Comparison of ENCODE assay signal across 9 mouse cellular contexts in genomic region chr9:100359934-100360716, GRCm38 (mm10).
DNase-seq lines count a peak whose midpoint lies in the region; ATAC-seq and TF ChIP-seq lines count a peak whose summit lies in the region.
"Had no signal": no experiment of that assay in that cellular context is flagged by ENCODE, and none has a peak within 500 bp of the region (broad histone marks: within the 10 kb centered on the region; RNA-seq: fewer than 3 reads in every experiment).

No protein-coding gene starts in this region.

- no peak overlapping the region for H3K27ac ChIP-seq in kidney, embryonic 14.5 days (ENCODE audit: low read depth, low read length)
- no peak overlapping the region for H3K27ac ChIP-seq in cerebellum, adult 2 months (ENCODE audit: insufficient read depth, low read length)
- H3K27ac ChIP-seq: limb, embryonic 13.5 days had no signal

- peak; percentile 57; the same call in 1 of the 2 replicates for ATAC-seq in kidney, embryonic 14.5 days (ENCODE audit: low FRiP score, low TSS enrichment)

- H3K27me3 ChIP-seq in kidney, embryonic 14.5 days (ENCODE audit: control insufficient read depth, insufficient read depth, low read length): no peaks in the 10 kb centered on the region
- no peaks in the 10 kb centered on the region for H3K27me3 ChIP-seq in cerebellum, adult 2 months (ENCODE audit: control insufficient read depth, insufficient read depth, low read length)
- H3K27me3 ChIP-seq: limb, embryonic 13.5 days had no signal

- no peak overlapping the region for H3K4me3 ChIP-seq in kidney, embryonic 14.5 days (ENCODE audit: low read length)
- no peak overlapping the region for H3K4me3 ChIP-seq in cerebellum, adult 2 months (replicated peaks; ENCODE audit: insufficient read depth, low read depth, low read length)
- H3K4me3 ChIP-seq: limb, embryonic 13.5 days had no signal

- no peaks in the 10 kb centered on the region for H3K9me3 ChIP-seq in kidney, embryonic 14.5 days (ENCODE audit: control insufficient read depth, low read length)
- H3K9me3 ChIP-seq: limb, embryonic 13.5 days had no signal

- H3K4me2 ChIP-seq in kidney, embryonic 14.5 days (replicated peaks; ENCODE audit: low read depth, low read length): no peak overlapping the region
- H3K4me2 ChIP-seq: limb, embryonic 13.5 days had no signal

- TF ChIP-seq POLR2A in cerebellum, adult 2 months (IDR thresholded peaks at IDR 0.05; ENCODE audit: borderline replicate concordance, insufficient read depth, low read length): no peak

- TF ChIP-seq CTCF in cerebellum, adult 2 months (IDR thresholded peaks at IDR 0.05; ENCODE audit: borderline replicate concordance, insufficient read depth, low read depth, low read length): no peak

- no peaks in the 10 kb centered on the region for H3K4me1 ChIP-seq in kidney, embryonic 14.5 days (ENCODE audit: control insufficient read depth, insufficient read depth, low read length)
- no peaks in the 10 kb centered on the region for H3K4me1 ChIP-seq in cerebellum, adult 2 months (ENCODE audit: control insufficient read depth, insufficient read depth, low read length)

- H3K9ac ChIP-seq in kidney, embryonic 14.5 days (ENCODE audit: low read depth, low read length): no peak overlapping the region
- H3K9ac ChIP-seq: limb, embryonic 13.5 days had no signal

- DNase-seq in heart, postnatal 4 days: peak; percentile 25
- DNase-seq in heart, adult 8-10 months (ENCODE audit: low spot score): no peak
- DNase-seq in A20 (ENCODE audit: low read depth, low spot score) (peak; percentile 46), adipocyte (ENCODE audit: low spot score) (peak; percentile 4)
- DNase-seq in naive thymus-derived CD4-positive, alpha-beta T cell, adult 2 months (ENCODE audit: low read depth): peak; percentile 12
- DNase-seq in cerebellum, adult 2 months: no peak
- no peak for DNase-seq in left cerebral cortex, adult 11 months (ENCODE audit: low spot score)

- WGBS in kidney, embryonic 14.5 days: 71% methylated on average over 9 of the region's 9 CpGs
- 70% methylated on average over 9 of the region's 9 CpGs for whole genome bisulfite sequencing in cerebellum, adult 2 months

- no peaks in the 10 kb centered on the region for H3K36me3 ChIP-seq in kidney, embryonic 14.5 days (ENCODE audit: control insufficient read depth, insufficient read depth, low read length)
- H3K36me3 ChIP-seq: limb, embryonic 13.5 days had no signal

Comparison
In these comparisons a context has a peak if more than half of its experiments do, and no peak if none do; other contexts are left out.
1. DNase-seq: peak in heart, postnatal 4 days (single experiment), A20 (single experiment), adipocyte (single experiment) and naive thymus-derived CD4-positive, alpha-beta T cell, adult 2 months (single experiment); none in heart, adult 8-10 months (single experiment), cerebellum, adult 2 months (0 of 2) and left cerebral cortex, adult 11 months (single experiment).